Mouse (Mus musculus) lung, adult 2 months (tissue): Measurements from ENCODE around the gene Lrrn3. TPM values are rescaled to one million over a fixed set of nuclear protein-coding genes. Genes with fewer than 3 reads are reported as not detected.

ENCODE experiments used
- DNase-seq: peaks from one replicate; pipeline ENCODE4 v3.0.0; 2022
- H3K4me1 ChIP-seq: fragments of 200-500 bp; 2 replicates; pipeline ENCODE4 v1.6.1; 2011; ENCODE audit warnings: low read length; ENCODE audit not compliant: control insufficient read depth, insufficient read depth
- H3K4me3 ChIP-seq: fragments of 200-500 bp; replicated peaks from 2 replicates; pipeline ENCODE3; 2011; ENCODE audit warnings: low read depth, mild to moderate bottlenecking, control low read depth, low read length; ENCODE audit errors: extremely low read depth
- CTCF ChIP-seq: fragments of 200-500 bp; IDR thresholded peaks from 2 replicates; pipeline ENCODE4 v1.5.1; 2011; ENCODE audit warnings: mild to moderate bottlenecking, low read length, control low read depth; ENCODE audit not compliant: insufficient read depth
- POLR2A ChIP-seq: fragments of 200-500 bp; IDR thresholded peaks from 2 replicates; pipeline ENCODE4 v1.6.1; 2011; ENCODE audit warnings: low read depth, mild to moderate bottlenecking, control low read depth, low read length, borderline replicate concordance; ENCODE audit errors: extremely low read depth
- WGBS: fragments of 180-500 bp; shearing (Covaris S2); methylation state at CpG from one replicate; pipeline ENCODE4 v1.1.7; 2018; 5-methylcytosine and 5-hydroxymethylcytosine counted together
- polyA plus RNA-seq: library from polyadenylated mRNA; depleted of rRNA; stranded (reverse); fragments of >200 nt; gene quantifications from 2 replicates; pipeline ENCODE4 v1.2.3, GENCODE M21; 2012

Lrrn3 gene
- polyA plus RNA-seq, 1 experiment = 2.7 TPM

GRCm38 (mm10) chr12:41438446-41438845 is 47.8 kb downstream of the Lrrn3 start:
- Histone ChIP-seq H3K4me1 (no peaks in the 10 kb centered on the region), H3K4me3 (no peak overlapping the region)
- DNase-seq = no peak
- no peak for TF ChIP-seq CTCF
- no peak for TF ChIP-seq POLR2A
- 53% methylated on average over 4 of the region's 4 CpGs for WGBS

- DNase-seq = no peak
- Histone ChIP-seq H3K4me3 (no peak overlapping the region), H3K4me1 (no peaks in the 10 kb centered on the region)
- TF ChIP-seq POLR2A (no peak), CTCF (no peak)
- 68% methylated on average over 5 of the region's 5 CpGs for WGBS
Observed at GRCm38 (mm10) chr12:41436206-41436985, 49.8 kb downstream of the Lrrn3 start.

- no peak overlapping the region for H3K4me3 ChIP-seq
- TF ChIP-seq CTCF (no peak), POLR2A (no peak)
- H3K4me1 ChIP-seq = no peaks in the 10 kb centered on the region
- DNase-seq = no peak
Observed at GRCm38 (mm10) chr12:41428806-41429205, 57.4 kb downstream of the Lrrn3 start.

- no peak for DNase-seq
- Histone ChIP-seq H3K4me3 (no peak overlapping the region), H3K4me1 (no peaks in the 10 kb centered on the region)
- TF ChIP-seq CTCF (no peak), POLR2A (no peak)
- 82% methylated on average over 5 of the region's 5 CpGs for WGBS
Observed at GRCm38 (mm10) chr12:41427464-41427863, 58.8 kb downstream of the Lrrn3 start.

- no peak for DNase-seq
- H3K4me3 ChIP-seq = no peak overlapping the region
- H3K4me1 ChIP-seq = no peaks in the 10 kb centered on the region
- WGBS = 82% methylated on average over 9 of the region's 9 CpGs
- no peak for TF ChIP-seq POLR2A
- no peak for TF ChIP-seq CTCF
Observed at GRCm38 (mm10) chr12:41425101-41425679, 61.0 kb downstream of the Lrrn3 start.

- Histone ChIP-seq H3K4me3 (no peak overlapping the region), H3K4me1 (no peaks in the 10 kb centered on the region)
- no peak for DNase-seq
- TF ChIP-seq POLR2A (no peak), CTCF (no peak)
- 85% methylated on average over 4 of the region's 4 CpGs for WGBS
Observed at GRCm38 (mm10) chr12:41417961-41418360, 68.3 kb downstream of the Lrrn3 start.

- DNase-seq = peak; percentile 16
- WGBS = 32% methylated on average over 3 of the region's 3 CpGs
- TF ChIP-seq POLR2A (no peak), CTCF (no peak)
- H3K4me1 ChIP-seq = no peaks in the 10 kb centered on the region
- H3K4me3 ChIP-seq = no peak overlapping the region
Observed at GRCm38 (mm10) chr12:41417099-41417498, 69.1 kb downstream of the Lrrn3 start.

GRCm38 (mm10) chr12:41416635-41417034 is 69.6 kb downstream of the Lrrn3 start:
- no peak overlapping the region for H3K4me3 ChIP-seq
- H3K4me1 ChIP-seq = no peaks in the 10 kb centered on the region
- TF ChIP-seq CTCF = no peak
- no peak for TF ChIP-seq POLR2A
- DNase-seq = no peak

- TF ChIP-seq POLR2A (no peak), CTCF (no peak)
- no peaks in the 10 kb centered on the region for H3K4me1 ChIP-seq
- DNase-seq = no peak
- H3K4me3 ChIP-seq = no peak overlapping the region
- WGBS = 38% methylated on average over 3 of the region's 3 CpGs
Observed at GRCm38 (mm10) chr12:41409431-41409830, 76.8 kb downstream of the Lrrn3 start.

- H3K4me1 ChIP-seq = no peaks in the 10 kb centered on the region
- no peak overlapping the region for H3K4me3 ChIP-seq
- 38% methylated on average over 3 of the region's 3 CpGs for WGBS
- no peak for DNase-seq
- TF ChIP-seq CTCF (no peak), POLR2A (no peak)
Observed at GRCm38 (mm10) chr12:41401923-41402322, 84.3 kb downstream of the Lrrn3 start.
